Mouse (Mus musculus): ENCODE data around the gene Sergef. TPM values are rescaled to one million over a fixed set of nuclear protein-coding genes. Genes with fewer than 3 reads are reported as not detected.
"Not testable (repeated sequence)": the region's sequence is repeated elsewhere in the genome, so short reads cannot be mapped to it uniquely, and the experiment has no call there.

Sergef gene
- polyA plus RNA-seq (2012; rRNA removed): 6.9 and 10.8 TPM in 2 replicates

- peak; percentile 23 for DNase-seq (ENCODE audit: low read depth)
Observed at GRCm38 (mm10) chr7:46639692-46640031, at the start of gene Sergef. Gene Sergef (minus strand): TSS chr7:46639807.

GRCm38 (mm10) chr7:46686827-46687226 lies 47.2 kb upstream of the Sergef start:
- no peak for DNase-seq (ENCODE audit: low read depth)

- DNase-seq (ENCODE audit: low read depth): no peak
Observed at GRCm38 (mm10) chr7:46680732-46681131, 41.1 kb upstream of the Sergef start.

- DNase-seq (ENCODE audit: low read depth): not testable (repeated sequence)
Observed at GRCm38 (mm10) chr7:46679044-46679443, 39.4 kb upstream of the Sergef start.

GRCm38 (mm10) chr7:46678417-46678816 lies 38.8 kb upstream of the Sergef start:
- no peak for DNase-seq (ENCODE audit: low read depth)

DNA sequence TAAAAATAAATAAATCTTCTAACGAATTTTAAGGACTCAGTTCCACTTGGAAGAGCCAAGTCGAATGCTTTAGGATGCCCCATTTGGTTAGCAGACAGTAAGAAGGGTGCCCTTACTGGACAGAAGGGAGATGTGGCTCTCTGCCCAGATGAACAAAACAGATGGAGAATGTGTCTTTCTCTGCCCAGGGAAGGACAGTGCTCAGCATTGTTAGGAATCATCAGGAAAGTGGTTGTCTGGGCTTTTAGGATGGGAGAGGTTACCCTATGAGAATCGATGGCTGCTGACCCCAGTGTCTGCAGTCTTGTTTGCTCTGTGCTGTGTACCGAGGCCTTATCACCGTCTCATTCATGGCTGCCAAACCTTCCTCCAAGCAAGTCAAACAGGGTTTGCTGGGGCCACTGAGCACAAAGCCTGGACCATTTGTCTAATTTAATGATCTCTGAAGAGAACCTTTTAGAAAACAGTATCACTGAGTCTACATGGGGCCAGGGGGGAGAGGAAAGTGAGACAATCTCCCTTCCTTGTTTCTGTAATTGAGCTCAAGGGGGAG lies 37.3 kb upstream of the Sergef start:
- DNase-seq (ENCODE audit: low read depth): no peak

- DNase-seq (ENCODE audit: low read depth): no peak
Observed at GRCm38 (mm10) chr7:46675886-46676285, 36.3 kb upstream of the Sergef start.

DNA sequence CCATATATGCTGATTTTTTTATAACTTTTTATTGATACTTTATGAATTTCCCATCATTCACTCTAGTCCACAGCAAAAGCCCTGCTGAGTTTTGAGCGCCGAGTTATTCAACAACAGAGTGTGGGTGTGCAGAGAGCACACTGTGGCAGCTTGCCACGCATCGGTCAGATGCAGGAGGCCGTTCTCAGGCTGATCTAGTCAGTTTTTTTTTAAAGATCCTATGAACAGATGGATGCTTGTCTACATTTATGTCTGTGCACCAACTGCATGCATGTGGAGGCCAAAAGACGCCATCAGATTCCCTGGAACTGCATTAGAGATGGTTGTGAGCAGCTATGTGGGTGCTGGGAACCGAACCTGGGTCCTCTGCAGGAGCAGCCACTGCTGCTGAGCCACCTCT lies 35.5 kb upstream of the Sergef start:
- DNase-seq (ENCODE audit: low read depth): no peak

GRCm38 (mm10) chr7:46672160-46672672 lies 32.6 kb upstream of the Sergef start, which contains the start of gene Tph1:
Gene Tph1 (minus strand): TSS chr7:46672537.
- no peak for DNase-seq (ENCODE audit: low read depth)

DNA sequence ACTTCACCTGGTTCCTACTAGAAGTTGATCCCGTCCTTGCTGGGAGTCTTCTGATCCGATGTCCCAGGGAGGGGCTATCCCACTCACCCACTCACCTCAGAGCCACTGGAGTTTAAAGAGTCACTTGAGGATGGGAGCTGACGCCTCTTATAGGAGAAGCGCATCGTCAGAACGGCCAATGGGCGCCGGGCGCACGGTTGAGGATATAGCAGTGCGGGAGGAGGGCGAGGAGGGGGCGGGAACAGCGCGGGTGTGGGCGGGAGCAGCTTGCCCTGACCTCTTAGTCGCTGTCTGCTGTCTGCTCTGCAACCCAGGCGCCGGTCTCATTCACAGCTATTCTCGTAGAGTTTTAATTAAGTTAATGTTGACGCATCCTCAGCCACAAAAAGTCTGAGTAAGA lies 27.6 kb upstream of the Sergef start:
- no peak for DNase-seq (ENCODE audit: low read depth)

DNA sequence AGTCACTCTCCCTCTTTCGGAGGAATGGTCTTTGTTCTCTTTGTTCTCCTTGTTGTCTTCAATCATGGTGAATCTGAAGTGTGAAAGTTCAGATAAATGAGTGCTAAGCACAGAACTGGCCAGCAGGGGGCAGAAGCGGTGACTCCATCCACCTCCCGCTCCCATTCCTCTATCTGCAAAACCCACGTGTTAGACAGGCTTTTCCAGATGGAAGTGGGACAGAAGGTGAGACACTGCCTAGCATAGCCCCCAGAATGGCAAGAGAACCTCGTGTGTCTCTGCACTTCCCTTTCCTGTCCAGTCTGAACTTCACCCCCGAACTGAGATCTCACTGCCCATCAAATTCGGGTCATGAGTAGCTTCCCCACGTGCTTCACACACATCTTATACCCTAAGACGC lies 25.6 kb upstream of the Sergef start:
- no peak for DNase-seq (ENCODE audit: low read depth)

- DNase-seq (ENCODE audit: low read depth): no peak
Observed at GRCm38 (mm10) chr7:46661591-46662090, 22.0 kb upstream of the Sergef start.

GRCm38 (mm10) chr7:46652279-46652678 lies 12.7 kb upstream of the Sergef start:
- DNase-seq (ENCODE audit: low read depth): no peak

- not testable (repeated sequence) for DNase-seq (ENCODE audit: low read depth)
Observed at GRCm38 (mm10) chr7:46650231-46650630, 10.6 kb upstream of the Sergef start.

DNA sequence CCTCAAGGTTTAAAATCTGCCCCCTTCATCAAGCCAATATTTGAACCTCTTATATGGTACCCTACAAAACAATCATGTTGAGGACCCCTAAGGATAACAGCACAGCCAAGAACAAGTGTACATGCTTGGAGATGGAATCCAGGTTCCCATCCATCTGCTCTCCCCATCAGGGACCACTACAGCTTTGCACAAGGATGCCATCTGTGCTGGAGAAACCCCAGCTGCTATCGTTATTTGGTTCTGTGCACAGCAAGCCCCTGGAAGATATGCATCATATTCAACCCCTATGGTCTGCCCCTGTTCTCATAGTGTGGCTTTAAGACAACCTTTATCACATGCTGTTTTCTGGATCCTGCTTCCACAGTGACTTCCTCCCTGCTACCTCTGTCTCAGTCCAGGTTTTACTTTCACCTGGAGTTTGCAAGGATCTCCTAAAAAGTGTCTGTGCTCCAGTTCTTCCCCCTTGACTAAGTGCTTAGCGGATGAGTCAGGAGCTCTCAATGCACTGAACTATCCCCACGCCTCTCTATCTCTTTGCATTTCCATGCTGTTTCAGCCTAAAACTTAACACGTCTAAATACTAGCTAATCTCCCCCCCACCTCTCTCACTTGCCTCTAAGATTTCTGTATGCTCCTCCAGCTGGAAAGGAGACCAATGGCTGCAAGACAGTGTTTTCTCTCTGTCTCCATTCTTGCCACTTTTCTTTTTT lies 9.0 kb upstream of the Sergef start:
- no peak for DNase-seq (ENCODE audit: low read depth)

DNA sequence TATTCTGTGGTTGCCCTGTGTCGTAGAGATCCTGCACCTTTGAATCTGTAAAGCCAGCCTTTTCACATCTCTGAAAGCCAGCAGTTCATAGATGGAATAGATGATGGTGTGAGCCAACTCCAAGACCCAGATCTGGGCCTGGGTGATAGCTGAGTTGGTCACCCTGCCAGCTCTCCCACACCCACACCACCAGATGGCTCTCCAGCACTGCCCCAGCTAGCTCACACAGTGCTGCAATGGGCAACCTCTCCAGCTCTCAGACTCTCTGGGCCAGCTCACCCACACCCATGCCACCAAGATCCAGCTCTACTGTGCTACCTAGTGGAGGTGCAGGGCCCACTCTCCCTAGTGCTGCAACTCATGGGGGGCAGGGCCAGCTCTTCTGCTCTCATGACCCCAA lies 3.6 kb upstream of the Sergef start:
- DNase-seq (ENCODE audit: low read depth): no peak

GRCm38 (mm10) chr7:46640062-46640461 lies 455 bp upstream of the Sergef start:
- DNase-seq (ENCODE audit: low read depth): no peak

DNA sequence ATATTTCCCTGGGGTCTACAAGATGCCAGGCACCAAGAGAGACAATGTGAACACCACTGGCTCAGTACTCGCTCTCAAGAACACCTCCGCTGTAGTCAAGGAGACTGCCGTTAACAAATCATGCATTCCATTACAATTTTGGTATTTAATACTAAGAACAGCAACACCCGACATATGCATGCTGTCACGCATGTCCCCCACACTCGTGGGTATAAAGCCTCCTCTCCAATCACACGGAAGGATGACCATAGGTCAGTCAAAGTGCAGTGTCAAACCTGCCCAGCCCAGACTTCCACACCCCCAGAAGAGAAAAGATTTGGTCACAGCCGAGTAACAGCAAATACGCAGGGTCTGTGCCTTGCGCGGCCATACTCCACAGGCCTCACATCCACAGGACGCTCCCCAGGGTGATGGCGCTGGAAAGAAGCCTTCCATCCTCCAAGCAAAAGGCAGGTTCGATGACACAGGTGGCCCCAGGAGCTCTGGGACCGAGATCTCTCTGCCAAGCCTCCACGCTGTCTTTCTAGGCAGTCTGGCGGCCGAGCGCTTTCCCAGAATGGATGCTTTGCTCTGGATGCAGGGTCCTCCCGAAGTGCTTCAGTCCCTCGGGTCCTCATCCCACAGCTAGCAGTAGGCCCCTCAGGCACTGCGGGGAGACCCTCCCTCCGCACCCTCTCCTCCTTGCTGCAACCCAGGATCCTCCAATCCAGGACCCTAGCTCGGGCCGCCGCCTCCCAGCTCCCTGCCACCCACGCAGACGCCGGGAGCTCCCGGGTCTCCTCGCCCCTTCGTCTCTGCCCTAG lies 517 bp downstream of the Sergef start:
- DNase-seq (ENCODE audit: low read depth): no peak

DNA sequence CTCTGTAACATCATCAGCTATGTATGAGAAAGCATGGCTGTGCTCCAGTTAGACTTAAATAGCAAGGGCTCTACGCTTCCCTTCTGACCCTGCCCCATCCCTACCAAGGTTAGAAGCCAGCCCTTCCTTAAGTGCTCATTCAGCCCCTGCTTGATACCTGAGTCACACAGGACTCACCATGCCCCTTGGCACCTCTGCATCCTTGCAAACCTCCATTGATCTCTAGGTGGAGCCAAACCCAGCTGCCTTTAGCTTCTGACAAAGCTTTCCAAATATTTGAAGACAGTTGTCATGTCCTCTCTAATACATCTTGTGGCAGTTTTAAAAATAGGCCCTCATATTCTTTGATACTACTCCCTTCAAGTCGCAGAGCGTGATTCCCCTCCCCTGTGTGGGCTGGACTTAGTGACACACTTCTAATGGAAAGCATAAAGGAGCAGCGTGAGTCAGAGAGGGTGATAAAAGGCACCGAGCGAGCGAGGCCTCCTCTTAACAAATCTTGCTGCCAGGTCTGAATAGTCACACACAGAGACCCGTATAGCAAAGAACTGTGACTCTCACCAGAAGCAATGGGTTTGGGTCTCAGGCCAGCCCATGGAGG lies 11.1 kb downstream of the Sergef start:
- DNase-seq (ENCODE audit: low read depth): no peak

- DNase-seq (ENCODE audit: low read depth): no peak
Observed at GRCm38 (mm10) chr7:46623979-46624378, 15.6 kb downstream of the Sergef start.

DNA sequence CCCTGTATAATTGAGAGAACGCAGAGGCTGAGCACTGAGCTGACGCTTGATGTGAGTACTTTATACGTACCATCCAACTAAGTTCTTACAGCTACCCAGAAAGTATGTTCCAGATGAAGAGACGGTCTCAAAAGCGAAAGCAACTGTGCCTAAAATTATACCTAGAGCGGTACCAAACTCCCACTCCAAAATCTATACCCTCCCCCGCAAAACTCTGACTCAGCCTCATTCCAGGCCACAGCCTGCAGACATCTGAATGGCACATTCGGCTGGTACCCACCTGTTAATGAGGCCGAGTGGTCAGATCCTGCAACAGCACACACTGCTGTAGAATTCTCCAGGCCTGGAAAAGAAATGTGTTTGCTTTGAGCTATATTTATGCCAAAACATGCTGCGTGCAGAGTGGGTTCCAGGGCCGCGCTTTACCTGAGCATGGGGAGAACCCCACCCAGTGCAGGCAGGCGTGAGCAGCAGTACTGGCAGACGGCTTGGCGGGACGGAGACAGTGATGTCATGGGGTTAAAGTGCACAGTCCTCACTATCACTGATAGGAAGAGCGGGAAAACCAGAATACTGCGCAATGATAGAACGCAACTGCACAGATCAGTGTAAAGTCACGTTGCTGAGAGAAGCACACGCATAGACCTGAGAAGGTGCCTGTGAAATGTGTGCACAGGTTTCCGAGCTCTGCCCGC lies 21.0 kb downstream of the Sergef start:
- no peak for DNase-seq (ENCODE audit: low read depth)

All from gonadal fat pad, adult 2 months (tissue).